Mouse (Mus musculus): ENCODE measurements around the gene Akap6.

Akap6 gene

GRCm38 (mm10) chr12:52790350-52790768, 91.2 kb downstream of the Akap6 start:
- peak; percentile 98 for DNase-seq

DNA sequence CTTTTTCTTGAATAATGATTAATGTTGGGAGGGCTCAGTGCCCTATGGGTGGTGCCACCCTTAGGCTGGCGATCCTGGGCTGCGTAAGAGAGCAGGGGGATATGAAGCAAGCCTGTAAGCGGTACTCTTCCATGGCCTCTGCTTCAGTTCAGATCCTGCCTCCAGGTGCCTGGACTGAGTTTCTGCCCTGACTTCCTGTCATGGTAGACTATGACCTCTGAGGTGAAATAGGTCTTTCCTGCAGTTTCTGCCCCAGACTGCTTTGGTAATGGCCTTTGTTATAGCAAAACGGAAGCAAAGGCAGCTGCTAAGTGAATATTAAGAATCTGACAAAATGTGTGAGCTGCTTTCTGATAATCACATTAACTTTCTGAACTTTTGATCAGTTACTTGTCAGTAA, 94.9 kb downstream of the Akap6 start:
- peak; percentile 94 for DNase-seq

DNA sequence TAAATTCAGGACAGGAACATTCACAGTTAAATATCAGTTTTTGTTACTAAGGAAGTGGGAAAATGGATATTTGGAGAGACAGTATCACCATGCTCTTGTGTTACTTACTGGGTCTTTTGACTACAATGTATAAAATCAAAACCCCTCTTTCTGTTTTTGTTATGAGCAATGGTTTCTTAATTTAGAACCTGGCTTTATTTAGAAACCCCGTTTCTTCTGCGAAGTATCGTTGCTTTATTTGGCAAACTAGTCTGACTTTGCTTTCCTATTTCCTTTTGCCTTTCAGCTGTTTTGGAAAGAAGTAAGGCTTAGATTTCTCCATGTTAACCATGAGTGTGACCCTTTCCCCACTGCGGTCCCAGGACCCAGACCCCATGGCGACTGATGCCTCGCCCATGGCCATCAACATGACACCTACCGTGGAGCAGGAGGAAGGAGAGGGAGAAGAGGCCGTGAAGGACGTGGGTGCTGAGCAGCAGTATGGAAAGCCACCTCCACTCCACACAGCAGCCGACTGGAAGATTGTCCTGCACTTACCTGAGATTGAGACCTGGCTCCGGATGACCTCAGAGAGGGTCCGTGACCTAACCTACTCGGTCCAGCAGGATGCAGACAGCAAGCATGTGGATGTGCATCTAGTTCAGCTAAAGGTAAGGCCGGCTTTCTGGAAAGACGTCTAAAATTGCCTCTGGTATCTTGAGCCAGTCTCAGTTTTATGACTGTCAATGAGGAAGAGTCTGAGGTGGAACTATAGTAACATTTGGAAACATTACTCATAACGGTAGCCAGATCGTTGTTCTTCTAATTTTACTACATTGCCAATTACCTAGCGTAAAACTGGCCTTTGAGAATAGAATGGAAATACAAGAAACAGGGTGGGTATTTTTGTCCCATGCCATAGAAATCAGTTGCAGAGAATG, 96.6 kb downstream of the Akap6 start:
- DNase-seq, result peak; percentile 92

GRCm38 (mm10) chr12:52796471-52796795, 97.2 kb downstream of the Akap6 start:
- no peak for DNase-seq

DNA sequence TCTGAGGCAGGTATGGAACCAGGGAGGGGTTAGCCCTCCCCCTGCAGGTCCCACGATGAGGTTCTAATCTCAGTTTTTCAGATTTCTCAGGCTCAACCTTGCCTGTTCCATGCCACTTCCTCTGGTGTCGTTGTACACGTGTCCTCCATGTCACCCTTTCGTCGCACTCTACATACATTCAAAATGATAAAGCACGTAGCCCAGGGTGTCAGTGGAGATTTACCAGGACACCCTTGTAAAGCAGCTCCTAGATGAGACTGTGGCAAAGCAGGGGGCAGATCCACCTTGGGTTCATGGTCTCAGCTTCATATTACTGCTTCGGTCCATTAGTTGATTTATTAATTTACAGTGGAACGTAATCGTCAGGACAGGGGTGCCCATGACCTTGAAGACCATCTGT, 100.5 kb downstream of the Akap6 start:
- DNase-seq, result no peak

DNA sequence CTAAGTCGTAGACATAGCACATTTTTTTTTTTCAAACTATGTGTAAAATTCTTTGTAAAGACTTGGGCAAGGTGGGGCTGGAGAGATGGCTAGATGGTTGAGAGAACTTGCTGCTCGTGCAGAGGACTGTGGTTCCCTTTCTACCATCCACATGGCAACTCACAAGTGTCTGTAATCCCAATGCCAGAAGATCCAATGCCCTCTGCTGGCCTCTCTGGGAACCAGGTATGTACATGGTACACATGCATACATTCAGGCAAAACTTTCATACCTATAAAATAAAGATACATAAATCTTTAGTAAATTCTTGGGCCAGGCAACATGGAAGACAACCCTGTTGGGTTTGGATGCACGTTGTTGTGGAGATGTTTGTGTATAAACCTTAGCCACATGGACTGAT, 107.1 kb downstream of the Akap6 start:
- no peak for DNase-seq

DNA sequence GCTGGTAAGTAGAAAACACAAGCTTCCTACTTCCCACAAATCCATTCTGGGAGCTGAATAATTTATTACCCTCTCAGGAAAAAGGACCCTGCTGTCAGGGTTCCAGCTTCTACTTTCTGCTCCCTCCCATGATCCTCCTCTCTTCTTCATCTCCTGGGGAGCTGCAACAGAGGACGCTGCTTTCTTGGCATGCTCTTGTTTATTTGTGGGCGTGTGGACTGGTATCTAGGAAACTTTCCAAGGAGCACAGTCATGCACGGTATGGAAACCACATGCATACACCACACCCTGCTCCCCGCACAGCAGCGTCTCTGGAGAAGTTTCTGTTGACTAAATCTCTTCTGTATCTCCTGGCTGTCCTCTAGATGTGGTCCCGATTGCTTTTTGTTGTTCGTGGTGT, 119.4 kb downstream of the Akap6 start:
- DNase-seq, result peak; percentile 82

DNA sequence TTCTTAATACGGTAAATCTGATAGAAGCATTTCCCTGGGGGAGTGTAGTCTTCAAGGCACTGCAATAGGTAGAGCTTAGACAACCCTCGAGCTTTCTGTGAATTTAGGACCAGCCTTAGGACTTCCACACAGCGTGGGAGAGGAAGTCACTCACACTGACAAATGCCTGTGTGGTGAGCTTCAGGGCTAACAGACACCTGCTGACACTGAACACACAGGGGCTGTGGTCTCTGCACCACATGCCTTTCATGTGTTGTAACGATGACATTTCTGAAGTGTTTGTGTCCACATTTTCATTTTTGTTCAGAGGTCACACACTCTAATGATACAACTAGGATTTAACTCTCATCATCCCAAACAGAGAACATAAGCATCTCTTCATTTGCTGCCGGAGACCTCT, 125.6 kb downstream of the Akap6 start:
- no peak for DNase-seq

- DNase-seq, result no peak
These were observed 130.0 kb downstream of the Akap6 start for GRCm38 (mm10) chr12:52828944-52829736.

DNA sequence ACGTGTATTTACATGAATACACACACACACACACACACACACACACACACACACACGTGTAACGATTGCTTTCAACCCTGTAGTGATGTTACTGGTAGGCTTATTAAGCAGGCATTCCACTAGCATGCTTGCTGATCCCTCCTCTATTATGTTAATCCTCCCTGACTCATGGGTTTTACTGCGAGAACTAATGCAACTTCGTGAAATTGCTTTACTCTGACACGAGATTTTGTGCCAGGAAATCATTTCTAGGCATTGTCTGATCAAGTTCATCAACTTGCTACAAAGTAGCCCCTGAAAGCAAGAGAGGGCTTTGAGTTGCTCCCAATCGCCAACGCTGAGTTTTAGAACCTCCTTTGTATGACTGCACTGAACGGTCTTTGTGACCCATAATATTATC, 132.6 kb downstream of the Akap6 start:
- no peak for DNase-seq

GRCm38 (mm10) chr12:52832230-52832629, 133.0 kb downstream of the Akap6 start:
- peak; percentile 91 for DNase-seq

DNA sequence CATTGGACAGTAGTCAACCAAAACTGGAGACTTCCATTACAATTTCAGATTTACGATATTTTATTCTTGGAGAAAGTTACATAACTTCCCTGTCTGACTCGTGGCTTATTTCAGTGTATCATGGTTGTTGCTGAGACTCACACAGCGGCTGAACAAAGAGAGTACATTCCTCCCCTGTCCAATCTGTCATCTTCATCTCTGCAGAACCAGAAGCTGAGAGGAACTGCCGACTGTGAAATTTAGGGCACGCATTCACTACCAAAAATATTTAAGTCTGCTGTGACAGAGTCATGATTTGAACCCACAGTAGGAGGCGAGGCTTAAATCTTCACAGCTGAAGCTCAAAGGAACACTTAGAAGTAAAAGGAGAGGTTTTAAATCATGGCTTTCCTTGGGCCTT, 134.0 kb downstream of the Akap6 start:
- no peak for DNase-seq

DNA sequence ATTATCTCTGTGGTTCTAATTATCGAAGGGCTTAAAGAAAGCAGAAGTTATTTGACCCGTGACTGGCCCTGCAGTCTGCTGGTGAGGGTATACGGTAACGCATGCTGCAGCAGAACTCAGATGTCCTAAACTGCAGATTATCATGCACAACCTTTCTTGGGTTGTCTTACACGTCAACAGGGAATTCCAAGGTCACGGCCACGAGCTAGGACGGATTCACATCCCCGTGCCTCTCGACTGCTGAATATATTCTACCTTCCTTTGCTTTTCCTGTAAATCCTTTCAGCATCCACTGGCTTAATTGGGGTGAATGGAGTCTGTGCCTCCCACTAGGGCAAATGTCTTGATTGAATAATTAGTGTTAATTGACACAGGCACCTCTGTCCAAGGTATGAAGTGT, 134.9 kb downstream of the Akap6 start:
- DNase-seq, result peak; percentile 78

DNA sequence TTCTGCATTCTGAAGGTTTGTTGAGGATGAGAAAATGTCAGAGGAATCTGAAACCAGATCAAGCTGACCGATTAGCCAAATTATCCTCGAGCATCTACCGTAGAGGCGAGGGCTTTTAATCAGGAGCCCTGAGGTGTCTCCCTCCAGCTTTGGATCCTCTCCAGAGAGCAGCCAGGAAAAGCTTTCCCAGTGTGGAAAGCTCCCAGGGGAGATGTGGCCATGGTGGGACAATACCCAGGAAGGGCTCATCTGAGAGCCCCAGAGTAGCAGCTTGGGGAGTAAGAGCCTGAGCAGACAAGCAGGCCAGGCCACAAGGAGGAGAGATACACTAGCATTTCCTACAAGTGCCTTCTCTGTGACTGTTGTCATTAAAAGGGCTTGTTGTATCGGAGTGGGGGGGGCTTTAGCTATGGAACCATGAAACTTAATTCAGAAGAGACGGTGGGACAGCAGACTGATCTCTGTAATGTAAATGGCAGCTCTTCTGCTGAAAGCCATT, 135.6 kb downstream of the Akap6 start:
- DNase-seq, result peak; percentile 92

GRCm38 (mm10) chr12:52835291-52835742, 136.1 kb downstream of the Akap6 start:
- peak; percentile 92 for DNase-seq

GRCm38 (mm10) chr12:52835914-52836546, 136.8 kb downstream of the Akap6 start:
- DNase-seq, result peak; percentile 95

DNA sequence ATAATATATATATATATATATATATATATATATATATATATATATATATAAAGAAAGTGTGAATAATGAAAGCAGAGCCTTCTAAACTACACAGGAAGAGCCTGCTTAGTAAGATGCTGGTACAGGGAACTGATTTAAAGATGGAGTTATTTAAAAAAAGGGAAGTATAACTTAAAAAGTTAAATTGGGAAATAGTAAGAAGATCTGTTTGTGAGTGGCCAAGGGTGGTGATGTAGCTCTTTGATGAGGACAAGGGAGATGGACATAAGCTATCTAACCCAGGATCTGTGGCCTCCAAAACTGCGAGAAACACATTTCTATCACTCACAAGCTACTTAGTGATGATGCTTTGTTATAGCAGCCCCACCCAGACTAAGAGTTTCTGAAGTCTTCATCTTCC, 146.8 kb downstream of the Akap6 start:
- no peak for DNase-seq

DNA sequence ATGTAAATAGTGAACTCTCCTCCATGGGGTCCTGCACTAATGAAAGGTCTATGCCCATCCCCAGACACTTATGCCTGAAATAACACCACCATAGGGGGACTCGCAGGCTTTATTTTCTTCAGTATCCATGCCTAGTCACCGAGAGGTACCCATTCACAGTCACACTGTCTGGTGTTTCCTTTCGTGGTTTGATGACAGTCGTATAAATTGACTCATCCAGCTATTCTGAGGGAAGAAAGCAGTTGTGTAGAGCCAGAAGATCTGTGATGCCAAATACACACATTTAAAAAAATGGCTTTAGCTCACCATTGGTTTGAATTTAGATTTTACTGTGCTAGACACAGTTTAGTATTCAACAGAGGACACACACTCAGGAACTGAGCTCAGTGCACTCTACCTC, 147.8 kb downstream of the Akap6 start:
- no peak for DNase-seq

- peak; percentile 98 for DNase-seq
These were observed 148.8 kb downstream of the Akap6 start for GRCm38 (mm10) chr12:52847830-52848518.

DNA sequence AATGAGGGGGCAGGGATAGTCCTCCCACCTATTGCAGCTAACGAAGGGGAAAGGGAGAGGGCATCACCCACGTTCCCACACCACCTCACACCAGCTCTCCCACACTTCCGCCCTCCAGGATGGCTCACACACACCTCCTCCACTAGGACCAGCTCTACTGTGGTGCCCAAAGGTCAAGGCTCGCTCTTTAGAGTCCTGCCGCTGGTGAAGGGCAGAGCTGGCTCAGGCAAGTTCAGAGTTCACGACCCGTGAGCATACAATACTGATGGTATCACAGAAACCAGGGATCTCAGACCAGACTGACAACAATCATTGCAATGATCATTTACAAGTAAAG, 149.3 kb downstream of the Akap6 start:
- DNase-seq, result no peak

GRCm38 (mm10) chr12:52849297-52849696, 150.1 kb downstream of the Akap6 start:
- peak; percentile 77 for DNase-seq

GRCm38 (mm10) chr12:52850332-52851036, 151.3 kb downstream of the Akap6 start:
- peak; percentile 93 for DNase-seq
